Mouse (Mus musculus) kidney, adult 9 months (tissue): ENCODE data around the gene Gm3371.
"Not testable (repeated sequence)": the region's sequence is repeated elsewhere in the genome, so short reads cannot be mapped to it uniquely, and the experiment has no call there.

ENCODE experiments used
- DNase-seq: peaks from one replicate; pipeline ENCODE4 v3.0.0; 2022

Gene Gm3371

DNA sequence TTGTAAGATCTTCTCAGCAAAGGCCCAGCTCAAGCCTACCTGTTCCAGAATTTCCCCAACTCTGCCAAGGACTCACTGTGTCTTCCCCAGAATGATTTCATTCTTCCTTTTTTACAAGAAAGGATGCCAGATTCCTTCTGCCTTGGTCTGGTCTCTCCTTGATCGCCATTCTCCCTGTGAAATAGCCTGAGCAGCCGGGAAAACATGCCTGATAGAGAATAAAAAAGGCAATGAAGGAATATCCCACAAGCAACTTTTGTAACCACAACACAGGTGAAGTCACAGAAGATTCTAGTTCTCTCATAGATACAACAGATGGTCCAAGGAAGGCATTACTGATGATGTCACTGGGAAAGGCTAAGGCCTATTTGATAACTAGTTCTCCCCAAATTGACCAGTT lies at the start of gene Gm3371:
Gm3371 (minus strand) TSS at position 101 of the 400 bp plus-strand sequence.
- DNase-seq, result not testable (repeated sequence)

DNA sequence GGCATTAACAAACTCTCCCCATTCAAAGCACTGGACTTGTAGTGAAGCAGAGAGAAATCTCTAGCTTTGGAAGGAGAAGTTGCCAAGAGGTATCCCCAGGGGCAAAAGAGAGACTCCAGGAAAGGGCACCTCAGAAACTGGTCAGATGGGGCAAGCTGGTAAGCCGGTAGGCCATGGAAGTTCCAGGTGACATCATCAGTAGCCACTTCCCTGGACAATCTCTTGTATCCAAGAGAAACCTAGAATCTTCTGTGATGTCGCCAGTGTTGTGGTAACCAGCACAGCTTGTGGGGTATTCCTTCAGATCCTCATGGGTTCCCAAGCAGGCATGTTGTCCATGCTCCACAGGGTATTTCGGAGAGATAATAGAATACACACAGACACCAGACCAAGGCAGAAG lies 22.8 kb upstream of the Gm3371 start, which contains the start of gene Gm8232:
Gm8232 (plus strand) TSS at position 301 of the 400 bp plus-strand sequence.
- DNase-seq, result not testable (repeated sequence)

DNA sequence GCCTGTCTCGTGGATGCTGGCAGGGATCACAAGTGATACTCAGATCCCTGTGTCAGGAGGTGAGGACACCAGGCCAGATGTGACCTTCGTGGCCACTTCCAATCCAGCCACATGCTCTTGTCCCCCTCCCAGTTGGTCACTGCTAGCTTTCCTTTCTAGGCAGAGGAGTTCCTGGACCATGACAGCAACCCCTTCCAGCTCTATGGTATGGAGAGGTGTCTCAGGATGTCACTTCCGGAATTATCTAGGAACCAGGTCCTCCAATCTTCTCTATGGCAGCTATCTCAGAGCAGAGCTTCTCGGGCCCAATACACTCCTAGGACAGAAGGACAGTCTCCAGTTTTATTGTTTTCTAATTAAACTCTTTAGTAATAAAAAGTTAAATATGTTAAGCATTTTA lies 26.3 kb downstream of the Gm3371 start:
- not testable (repeated sequence) for DNase-seq

DNA sequence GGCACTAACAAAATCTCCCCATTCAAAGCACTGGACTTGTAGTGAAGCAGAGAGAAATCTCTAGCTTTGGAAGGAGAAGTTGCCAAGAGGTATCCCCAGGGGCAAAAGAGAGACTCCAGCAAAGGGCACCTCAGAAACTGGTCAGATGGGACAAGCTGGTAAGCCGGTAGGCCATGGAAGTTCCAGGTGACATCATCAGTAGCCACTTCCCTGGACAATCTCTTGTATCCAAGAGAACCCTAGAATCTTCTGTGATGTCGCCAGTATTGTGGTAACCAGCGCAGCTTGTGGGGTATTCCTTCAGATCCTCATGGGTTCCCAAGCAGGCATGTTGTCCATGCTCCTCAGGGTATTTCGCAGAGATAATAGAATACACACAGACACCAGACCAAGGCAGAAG lies 45.4 kb downstream of the Gm3371 start, which contains the start of gene Gm8229:
Gm8229 (plus strand) TSS at position 301 of the 400 bp plus-strand sequence.
- DNase-seq, result not testable (repeated sequence)

DNA sequence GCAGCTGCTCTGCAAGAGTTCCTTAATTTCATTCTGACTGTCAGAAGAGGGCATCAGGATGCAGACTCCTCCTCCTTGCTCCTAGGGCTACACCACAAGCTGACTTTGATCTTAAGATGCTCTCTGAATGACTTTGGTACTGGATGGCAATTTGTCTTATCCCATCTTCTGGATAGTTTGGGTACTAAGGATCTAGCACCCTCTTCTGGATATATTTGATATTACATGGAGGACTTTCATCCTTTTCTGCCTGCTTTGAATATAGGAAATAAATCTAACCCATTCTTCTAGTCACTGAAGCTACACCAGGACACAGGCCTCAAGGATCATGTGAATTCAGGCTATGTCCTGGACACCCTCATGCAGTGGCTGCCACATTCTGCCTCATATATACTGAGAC lies 48.2 kb downstream of the Gm3371 start:
- DNase-seq, result peak; percentile 3

DNA sequence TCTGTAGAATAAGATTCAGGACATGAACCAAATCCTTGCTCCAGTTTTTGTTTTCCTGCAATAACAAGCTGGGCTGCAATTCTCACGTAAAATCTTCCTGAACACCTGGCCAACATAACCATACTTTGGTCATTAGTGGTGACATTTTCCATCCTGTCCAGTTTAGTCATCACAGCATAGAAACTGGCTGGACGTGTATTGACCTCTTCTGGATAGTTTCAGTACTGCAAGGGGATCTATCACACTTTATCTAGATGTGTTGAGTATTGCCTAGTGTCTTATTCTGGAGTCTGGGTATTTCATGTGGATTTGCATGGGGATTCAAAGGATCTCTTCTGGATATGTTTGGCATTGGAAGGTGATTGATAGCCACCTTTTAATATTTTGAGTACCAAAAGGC lies 49.1 kb downstream of the Gm3371 start:
- not testable (repeated sequence) for DNase-seq
